Mouse (Mus musculus) heart, embryonic 15.5 days (tissue): ENCODE results near the gene Znrf3. TPM values are rescaled to one million over a fixed set of nuclear protein-coding genes. Genes with fewer than 3 reads are reported as not detected.
A peak's percentile ranks its signal among the peaks of the same experiment; 100 is the strongest.

Source experiments
- ATAC-seq: fragments of 200-750 bp; cut with Nextera tagmentation; replicated peaks from 2 replicates; pipeline ENCODE4 v1.8.0; 2017; ENCODE audit warnings: low read depth, moderate TSS enrichment; ENCODE audit not compliant: insufficient number of reproducible peaks, insufficient read depth, low FRiP score
- H3K27ac ChIP-seq: fragments of 300-500 bp; sonication (generic); 2 replicates; pipeline ENCODE4 v1.5.1; 2015; ENCODE audit warnings: mild to moderate bottlenecking, inconsistent platforms
- H3K27me3 ChIP-seq: fragments of 300-500 bp; sonication (generic); 2 replicates; pipeline ENCODE4 v1.6.1; 2015; ENCODE audit warnings: inconsistent platforms
- H3K36me3 ChIP-seq: fragments of 300-500 bp; sonication (generic); 2 replicates; pipeline ENCODE4 v1.6.1; 2015; ENCODE audit warnings: mild to moderate bottlenecking, inconsistent platforms
- H3K4me1 ChIP-seq: fragments of 300-500 bp; sonication (generic); replicated peaks from 2 replicates; pipeline ENCODE4 v1.6.1; 2015; ENCODE audit warnings: inconsistent platforms
- H3K4me2 ChIP-seq: fragments of 300-500 bp; sonication (generic); 2 replicates; pipeline ENCODE4 v1.6.1; 2015; ENCODE audit warnings: inconsistent platforms, mild to moderate bottlenecking, moderate library complexity
- H3K4me3 ChIP-seq: fragments of 300-500 bp; sonication (generic); 2 replicates; pipeline ENCODE4 v1.5.1; 2015; ENCODE audit warnings: mild to moderate bottlenecking, inconsistent platforms
- H3K9ac ChIP-seq: fragments of 300-500 bp; sonication (generic); 2 replicates; pipeline ENCODE4 v1.6.1; 2015; ENCODE audit warnings: mild to moderate bottlenecking, inconsistent platforms
- H3K9me3 ChIP-seq: fragments of 300-500 bp; sonication (generic); replicated peaks from 2 replicates; pipeline ENCODE4 v1.6.1; 2016; ENCODE audit warnings: inconsistent platforms
- WGBS: fragments of 180-500 bp; shearing (Covaris S2); methylation state at CpG from one replicate; pipeline ENCODE4 v1.1.7; 2015; ENCODE audit warnings: mixed read lengths; 5-methylcytosine and 5-hydroxymethylcytosine counted together
- polyA plus RNA-seq: library from polyadenylated mRNA; unstranded; fragments of >200 nt; fragmentation: Nextera tagmentation; extraction: Ambion mirVana; gene quantifications from 2 replicates; pipeline ENCODE4 v1.2.1, GENCODE M21; 2015

The Znrf3 gene
- polyA plus RNA-seq, 1 experiment from 2014 or later: 6.5 TPM

DNA sequence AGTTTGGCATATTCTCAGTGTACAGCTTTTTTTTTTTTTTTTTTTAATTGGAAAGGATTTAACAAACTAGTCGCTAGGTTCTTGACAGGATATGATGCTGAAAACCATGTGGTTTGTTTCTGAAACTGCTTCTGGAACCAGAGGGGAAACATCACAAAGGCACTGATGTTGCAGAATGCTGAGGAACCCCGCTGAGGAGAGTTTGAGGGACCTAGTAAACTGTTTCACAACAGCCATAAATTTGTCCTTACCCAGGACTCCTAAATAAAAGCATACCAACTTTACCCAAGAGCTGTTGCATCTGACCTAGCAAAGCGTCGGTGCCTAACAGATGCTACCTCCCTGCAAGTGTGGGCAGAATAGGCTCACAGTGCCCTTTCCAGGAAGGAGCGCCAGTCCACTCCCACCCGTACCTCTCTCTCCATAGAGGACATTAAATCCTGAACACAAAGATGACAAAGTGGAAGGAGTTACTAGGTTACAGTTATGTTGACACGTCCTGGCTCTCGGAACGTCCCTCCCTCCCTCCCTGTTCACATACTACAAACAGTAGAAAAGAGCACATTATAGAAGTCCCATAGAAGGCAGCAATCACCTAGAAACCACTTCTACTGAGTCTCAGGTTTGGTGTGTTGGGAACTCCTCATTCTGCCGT lies 184.6 kb downstream of the Znrf3 start:
- ATAC-seq: no peak
- Histone ChIP-seq H3K9ac (peak overlapping the region; percentile 92), H3K27ac (peak overlapping the region; percentile 85), H3K9me3 (no peaks in the 10 kb centered on the region), H3K36me3 (no peaks in the 10 kb centered on the region), H3K4me3 (peak overlapping the region; percentile 87), H3K4me2 (peak overlapping the region; percentile 81), H3K4me1 (peaks cover 52% of the 10 kb centered on the region), H3K27me3 (no peaks in the 10 kb centered on the region)
- WGBS: 25% methylated on average over 10 of the region's 10 CpGs

- H3K9me3 ChIP-seq: no peaks in the 10 kb centered on the region
- no peak overlapping the region for H3K4me3 ChIP-seq
- no peak overlapping the region for H3K27ac ChIP-seq
- H3K4me1 ChIP-seq: peaks cover 47% of the 10 kb centered on the region
- 90% methylated on average over 6 of the region's 6 CpGs for WGBS
- no peak for ATAC-seq
- H3K4me2 ChIP-seq: no peak overlapping the region
- H3K9ac ChIP-seq: no peak overlapping the region
- no peaks in the 10 kb centered on the region for H3K27me3 ChIP-seq
- no peaks in the 10 kb centered on the region for H3K36me3 ChIP-seq
Measured at GRCm38 (mm10) chr11:5258036-5258435, 186.6 kb downstream of the Znrf3 start.

DNA sequence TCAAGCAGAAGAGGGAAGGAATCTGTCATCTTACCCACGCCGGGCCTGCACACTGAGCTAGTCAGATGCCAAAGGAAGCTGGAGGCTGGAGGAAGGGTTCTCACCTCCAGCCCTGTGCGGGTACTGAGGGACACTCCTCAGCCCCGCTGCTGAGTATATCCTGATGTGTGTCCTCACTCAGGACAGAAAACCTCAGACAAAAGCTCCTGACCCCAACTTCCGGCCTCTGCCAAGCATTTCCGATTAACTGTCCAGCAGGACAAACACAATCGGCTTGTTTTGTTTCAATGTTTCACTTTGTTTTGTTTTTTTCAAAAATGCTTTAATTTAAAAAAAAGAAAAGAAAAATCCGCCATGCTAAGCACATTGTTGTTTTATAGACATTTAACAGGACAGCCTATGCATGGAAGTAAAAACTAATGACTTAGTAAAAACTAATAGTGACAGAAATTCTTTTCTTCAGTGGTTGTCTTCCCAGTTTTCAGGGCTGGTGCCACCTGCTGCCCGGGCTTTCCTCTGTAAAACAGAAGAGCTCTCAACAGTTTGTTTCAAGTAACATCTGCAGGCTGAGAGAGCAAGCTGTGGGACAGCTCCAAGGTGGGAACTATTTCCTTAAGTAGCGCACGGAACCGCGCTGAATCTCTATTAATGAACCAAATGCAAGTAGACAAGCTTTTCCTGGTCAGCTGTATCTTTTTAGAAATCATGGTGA lies 187.3 kb downstream of the Znrf3 start:
- Histone ChIP-seq H3K4me2 (no peak overlapping the region), H3K4me3 (no peak overlapping the region), H3K4me1 (peaks cover 50% of the 10 kb centered on the region), H3K36me3 (no peaks in the 10 kb centered on the region), H3K27me3 (no peaks in the 10 kb centered on the region), H3K9me3 (no peaks in the 10 kb centered on the region), H3K9ac (no peak overlapping the region), H3K27ac (peak overlapping the region; percentile 33; the same call in 1 of the 2 replicates)
- 73% methylated on average over 13 of the region's 13 CpGs for WGBS
- no peak for ATAC-seq

DNA sequence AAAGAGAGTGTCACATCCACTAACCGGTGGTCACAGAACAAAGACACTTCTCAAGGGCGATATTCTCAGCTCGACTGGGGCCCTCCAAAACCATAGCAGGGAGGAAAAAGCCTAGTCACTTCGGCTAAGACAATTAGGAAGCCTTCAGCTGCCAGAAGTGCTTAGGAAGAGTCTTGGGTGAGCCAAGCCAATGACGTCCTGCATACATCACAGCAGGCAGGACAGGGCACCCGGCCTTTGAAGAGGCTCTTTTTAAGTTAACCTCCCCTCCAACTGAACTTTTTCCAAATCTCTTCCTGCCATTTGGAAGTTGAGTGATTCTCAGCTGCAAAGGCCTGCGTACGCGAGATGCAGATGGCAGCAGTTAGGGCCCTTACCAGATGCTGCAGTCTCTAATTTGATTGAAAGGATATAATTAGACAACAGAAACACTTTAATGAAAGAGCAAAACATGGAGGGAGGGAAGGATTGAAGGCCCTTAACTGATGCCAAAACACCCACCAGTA lies 189.1 kb downstream of the Znrf3 start:
- Histone ChIP-seq H3K27ac (peak overlapping the region; percentile 8; the same call in 1 of the 2 replicates), H3K4me2 (no peak overlapping the region), H3K36me3 (no peaks in the 10 kb centered on the region), H3K4me3 (no peak overlapping the region), H3K4me1 (peaks cover 55% of the 10 kb centered on the region), H3K9ac (no peak overlapping the region), H3K9me3 (no peaks in the 10 kb centered on the region), H3K27me3 (no peaks in the 10 kb centered on the region)
- no peak for ATAC-seq
- WGBS: 50% methylated on average over 9 of the region's 9 CpGs

GRCm38 (mm10) chr11:5254016-5254415 lies 190.6 kb downstream of the Znrf3 start:
- no peaks in the 10 kb centered on the region for H3K36me3 ChIP-seq
- H3K27ac ChIP-seq: peak overlapping the region; percentile 8; the same call in 1 of the 2 replicates
- no peak for ATAC-seq
- H3K4me2 ChIP-seq: no peak overlapping the region
- H3K4me1 ChIP-seq: peaks cover 45% of the 10 kb centered on the region
- 40% methylated on average over 2 of the region's 2 CpGs for WGBS
- no peaks in the 10 kb centered on the region for H3K9me3 ChIP-seq
- no peak overlapping the region for H3K9ac ChIP-seq
- no peaks in the 10 kb centered on the region for H3K27me3 ChIP-seq
- H3K4me3 ChIP-seq: no peak overlapping the region

GRCm38 (mm10) chr11:5253528-5253927 lies 191.1 kb downstream of the Znrf3 start:
- Histone ChIP-seq H3K4me3 (no peak overlapping the region), H3K27me3 (no peaks in the 10 kb centered on the region), H3K4me1 (peaks cover 45% of the 10 kb centered on the region), H3K4me2 (no peak overlapping the region), H3K9ac (no peak overlapping the region), H3K9me3 (no peaks in the 10 kb centered on the region), H3K36me3 (no peaks in the 10 kb centered on the region), H3K27ac (peak overlapping the region; percentile 8; the same call in 1 of the 2 replicates)
- no peak for ATAC-seq
- 43% methylated on average over 3 of the region's 3 CpGs for WGBS

GRCm38 (mm10) chr11:5252727-5253126 lies 191.9 kb downstream of the Znrf3 start:
- Histone ChIP-seq H3K4me1 (peaks cover 47% of the 10 kb centered on the region), H3K36me3 (no peaks in the 10 kb centered on the region), H3K27ac (peak overlapping the region; percentile 39; the same call in 1 of the 2 replicates), H3K4me3 (no peak overlapping the region), H3K27me3 (no peaks in the 10 kb centered on the region), H3K4me2 (no peak overlapping the region), H3K9me3 (no peaks in the 10 kb centered on the region), H3K9ac (no peak overlapping the region)
- WGBS: 82% methylated on average over 8 of the region's 8 CpGs
- no peak for ATAC-seq

- no peak for ATAC-seq
- Histone ChIP-seq H3K27me3 (no peaks in the 10 kb centered on the region), H3K4me1 (peaks cover 41% of the 10 kb centered on the region), H3K4me2 (no peak overlapping the region), H3K36me3 (no peaks in the 10 kb centered on the region), H3K4me3 (no peak overlapping the region), H3K27ac (no peak overlapping the region), H3K9me3 (no peaks in the 10 kb centered on the region), H3K9ac (no peak overlapping the region)
- WGBS: 67% methylated on average over 6 of the region's 6 CpGs
Measured at GRCm38 (mm10) chr11:5251112-5251511, 193.5 kb downstream of the Znrf3 start.

DNA sequence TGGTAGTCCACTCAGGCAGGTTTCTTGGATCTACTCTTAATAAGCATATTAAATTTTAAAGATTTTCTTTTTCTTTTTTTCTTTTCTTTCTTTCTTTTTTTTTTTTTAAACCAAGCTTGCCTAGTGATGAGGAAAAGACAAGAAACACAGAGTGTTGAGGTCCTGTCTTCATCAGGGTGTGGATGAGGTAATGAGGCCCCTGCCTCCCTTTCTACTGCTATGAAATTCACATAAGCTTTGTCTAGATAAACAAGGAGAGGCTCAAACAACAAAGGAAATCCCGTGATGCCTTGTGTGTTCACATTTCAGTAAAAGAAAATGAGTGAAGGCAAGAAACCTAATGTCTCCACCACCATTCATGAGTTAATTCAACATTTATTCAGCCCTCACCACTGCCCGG lies 196.4 kb downstream of the Znrf3 start:
- H3K9ac ChIP-seq: no peak overlapping the region
- peaks cover 53% of the 10 kb centered on the region for H3K4me1 ChIP-seq
- no peak overlapping the region for H3K4me3 ChIP-seq

GRCm38 (mm10) chr11:5245431-5245830 lies 199.2 kb downstream of the Znrf3 start:
- H3K9me3 ChIP-seq: no peaks in the 10 kb centered on the region
- H3K4me2 ChIP-seq: no peak overlapping the region; the same call in 1 of the 2 replicates
- H3K27ac ChIP-seq: peak overlapping the region; percentile 86; the same call in 1 of the 2 replicates
- peaks cover 41% of the 10 kb centered on the region for H3K4me1 ChIP-seq
- no peak overlapping the region for H3K4me3 ChIP-seq
- ATAC-seq: no peak
- no peaks in the 10 kb centered on the region for H3K27me3 ChIP-seq
- 67% methylated on average over 7 of the region's 7 CpGs for WGBS
- H3K36me3 ChIP-seq: peaks cover 12% of the 10 kb centered on the region
- H3K9ac ChIP-seq: no peak overlapping the region

More for the DNA sequence above, 196.4 kb downstream of the Znrf3 start:
- WGBS: 59% methylated on average over 2 of the region's 2 CpGs
- H3K9me3 ChIP-seq: no peaks in the 10 kb centered on the region
- no peak overlapping the region for H3K4me2 ChIP-seq
- no peak for ATAC-seq
- no peak overlapping the region for H3K27ac ChIP-seq
- peaks cover under 1% of the 10 kb centered on the region; the same call in 1 of the 2 replicates for H3K36me3 ChIP-seq
- no peaks in the 10 kb centered on the region for H3K27me3 ChIP-seq

DNA sequence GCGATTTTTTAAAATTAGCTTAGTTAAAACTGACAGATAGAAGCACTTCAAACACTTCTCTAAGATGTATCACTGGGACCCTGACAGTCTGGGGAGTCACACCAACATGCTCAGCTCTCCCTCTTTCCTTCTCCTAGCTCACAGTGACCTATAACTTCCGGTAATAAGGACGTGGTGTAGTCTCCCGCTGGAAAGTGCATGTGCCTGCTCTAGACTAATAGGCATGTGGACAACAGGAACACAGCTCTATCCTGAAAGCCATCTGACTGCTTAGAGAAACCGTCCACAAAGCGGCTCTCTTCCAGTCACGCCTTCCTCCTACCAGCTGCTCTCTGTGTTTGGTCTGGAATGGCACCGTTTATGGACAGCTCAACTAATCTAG lies 199.9 kb downstream of the Znrf3 start:
- H3K9me3 ChIP-seq: no peaks in the 10 kb centered on the region
- peak overlapping the region; percentile 26 for H3K4me3 ChIP-seq
- H3K4me2 ChIP-seq: peak overlapping the region; percentile 61
- peaks cover 48% of the 10 kb centered on the region for H3K4me1 ChIP-seq
- H3K36me3 ChIP-seq: peaks cover 12% of the 10 kb centered on the region
- no peaks in the 10 kb centered on the region for H3K27me3 ChIP-seq
- no peak overlapping the region for H3K9ac ChIP-seq
- peak overlapping the region; percentile 86 for H3K27ac ChIP-seq
- WGBS: 29% methylated on average over 8 of the region's 8 CpGs
- ATAC-seq: 0 out of 2 replicates have a peak, but pooled peaks have one; percentile 29
